Mouse (Mus musculus): Measurements from ENCODE around the gene Gpr84. TPM values are rescaled to one million over a fixed set of nuclear protein-coding genes. Genes with fewer than 3 reads are reported as not detected.

Gpr84 gene
- polyA plus RNA-seq, 1 experiment from 2014 or later = 0.53 TPM

DNA sequence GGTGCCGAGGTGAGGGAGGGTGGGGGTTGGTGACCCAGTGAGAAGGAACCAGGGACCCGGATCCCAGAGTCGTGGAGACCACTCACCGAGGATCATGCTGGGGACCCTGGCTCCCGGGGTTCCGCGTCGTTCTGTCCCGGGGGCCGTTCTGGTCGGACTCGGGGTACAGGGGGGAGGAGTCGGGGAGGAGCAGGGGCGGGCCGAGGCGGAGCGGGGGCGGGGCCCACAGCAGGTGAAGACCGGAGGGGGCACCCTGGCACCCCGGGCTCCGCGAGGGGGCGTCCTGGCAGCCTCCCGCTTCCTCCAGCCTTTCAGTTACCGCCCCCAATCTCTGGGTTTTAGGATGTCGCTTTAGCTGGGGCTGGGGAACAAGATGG is 29.5 kb upstream of the Gpr84 start, which contains the start of gene Zfp385a:
Gene Zfp385a (minus strand): TSS at position 133 of the 377 bp plus-strand sequence.
- no peak; the same call in 1 of the 2 replicates for ATAC-seq (replicated peaks; ENCODE audit: insufficient number of reproducible peaks, low FRiP score, low TSS enrichment)
- WGBS (ENCODE audit: insufficient replicate concordance) = under 1% methylated on average over 25 of the region's 26 CpGs
- Histone ChIP-seq H3K4me2 (peak within 1 kb of the TSS; percentile 94), H3K27me3 (ENCODE audit: control insufficient read depth, insufficient read depth, low read length) (peaks cover 44% of the 10 kb centered on the region), H3K27ac (ENCODE audit: low read depth, low read length) (no peak within 1 kb of the TSS), H3K9me3 (replicated peaks; ENCODE audit: control insufficient read depth, low read length) (no peaks in the 10 kb centered on the region), H3K4me1 (ENCODE audit: control insufficient read depth, insufficient read depth, low read length) (peaks cover 14% of the 10 kb centered on the region), H3K4me3 (ENCODE audit: low read depth, low read length) (peak within 1 kb of the TSS; percentile 64), H3K9ac (ENCODE audit: low read depth, low read length) (peak within 1 kb of the TSS; percentile 66), H3K36me3 (ENCODE audit: control insufficient read depth, insufficient read depth, low read length) (peaks cover 6% of the 10 kb centered on the region)

DNA sequence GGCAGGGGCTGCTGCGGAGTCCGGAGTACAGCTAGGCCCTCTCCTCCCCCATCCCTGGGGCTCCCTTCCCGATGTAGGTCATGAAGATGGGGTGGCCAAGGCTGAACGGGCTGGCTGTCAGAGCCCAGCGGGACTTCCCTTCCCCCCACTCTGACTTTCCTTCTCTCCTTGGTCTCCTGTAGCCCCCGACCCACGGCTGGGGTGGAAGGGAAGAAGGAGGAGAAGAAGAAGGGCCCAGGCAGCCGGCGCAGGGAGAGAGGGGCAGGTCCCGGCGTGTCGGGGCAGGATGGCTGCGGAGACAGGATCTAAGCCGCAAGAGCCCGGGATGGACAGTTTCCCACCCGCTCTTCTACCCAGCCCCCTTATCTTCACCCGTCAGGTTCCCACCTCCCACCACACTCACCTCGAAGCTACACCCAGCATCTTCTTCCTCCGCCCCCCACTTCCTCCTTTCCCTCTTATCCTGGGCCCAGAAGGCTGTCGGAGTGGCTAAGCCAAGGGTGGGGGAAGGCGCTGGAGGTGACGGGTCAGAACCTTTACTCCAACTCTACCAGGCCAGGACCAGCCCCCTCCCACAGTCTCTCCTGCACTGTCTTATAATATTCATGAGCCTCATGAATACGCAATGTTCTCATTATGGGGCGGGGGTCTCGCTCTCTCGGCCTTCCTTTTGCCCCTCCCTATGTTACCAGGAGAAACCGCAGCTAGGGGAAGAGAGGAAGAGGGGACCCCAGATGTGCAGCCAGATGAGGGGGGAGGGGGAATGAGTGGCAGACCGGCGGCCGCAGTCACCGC is 29.0 kb upstream of the Gpr84 start:
- Histone ChIP-seq H3K4me2 (peak overlapping the region; percentile 94), H3K36me3 (ENCODE audit: control insufficient read depth, insufficient read depth, low read length) (peaks cover 2% of the 10 kb centered on the region; the same call in 1 of the 2 replicates), H3K27me3 (ENCODE audit: control insufficient read depth, insufficient read depth, low read length) (peaks cover 44% of the 10 kb centered on the region), H3K27ac (ENCODE audit: low read depth, low read length) (no peak overlapping the region), H3K9me3 (replicated peaks; ENCODE audit: control insufficient read depth, low read length) (no peaks in the 10 kb centered on the region), H3K4me1 (ENCODE audit: control insufficient read depth, insufficient read depth, low read length) (peaks cover 14% of the 10 kb centered on the region), H3K4me3 (ENCODE audit: low read depth, low read length) (peak overlapping the region; percentile 64), H3K9ac (ENCODE audit: low read depth, low read length) (peak overlapping the region; percentile 66)
- ATAC-seq (replicated peaks; ENCODE audit: insufficient number of reproducible peaks, low FRiP score, low TSS enrichment) = peak; percentile 13; the same call in 1 of the 2 replicates
- WGBS (ENCODE audit: insufficient replicate concordance) = 2% methylated on average over 29 of the region's 31 CpGs

DNA sequence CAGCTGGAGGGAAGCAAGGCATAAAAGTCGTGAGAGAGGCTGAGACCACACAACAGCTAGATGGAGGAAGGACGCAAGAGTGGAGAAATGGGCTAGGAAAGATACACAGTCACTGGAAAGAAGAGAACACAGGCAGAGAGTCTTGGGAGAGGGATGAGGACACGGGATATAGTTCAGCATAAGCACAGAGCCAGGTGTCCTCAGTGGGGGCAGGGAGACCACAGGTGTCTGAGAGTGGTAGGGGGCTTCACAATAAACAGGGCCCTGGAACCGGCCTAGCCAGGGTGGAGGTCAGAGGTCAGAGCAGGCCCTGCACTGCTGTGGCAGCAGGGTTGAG is 28.4 kb upstream of the Gpr84 start:
- ATAC-seq (replicated peaks; ENCODE audit: insufficient number of reproducible peaks, low FRiP score, low TSS enrichment) = no peak

DNA sequence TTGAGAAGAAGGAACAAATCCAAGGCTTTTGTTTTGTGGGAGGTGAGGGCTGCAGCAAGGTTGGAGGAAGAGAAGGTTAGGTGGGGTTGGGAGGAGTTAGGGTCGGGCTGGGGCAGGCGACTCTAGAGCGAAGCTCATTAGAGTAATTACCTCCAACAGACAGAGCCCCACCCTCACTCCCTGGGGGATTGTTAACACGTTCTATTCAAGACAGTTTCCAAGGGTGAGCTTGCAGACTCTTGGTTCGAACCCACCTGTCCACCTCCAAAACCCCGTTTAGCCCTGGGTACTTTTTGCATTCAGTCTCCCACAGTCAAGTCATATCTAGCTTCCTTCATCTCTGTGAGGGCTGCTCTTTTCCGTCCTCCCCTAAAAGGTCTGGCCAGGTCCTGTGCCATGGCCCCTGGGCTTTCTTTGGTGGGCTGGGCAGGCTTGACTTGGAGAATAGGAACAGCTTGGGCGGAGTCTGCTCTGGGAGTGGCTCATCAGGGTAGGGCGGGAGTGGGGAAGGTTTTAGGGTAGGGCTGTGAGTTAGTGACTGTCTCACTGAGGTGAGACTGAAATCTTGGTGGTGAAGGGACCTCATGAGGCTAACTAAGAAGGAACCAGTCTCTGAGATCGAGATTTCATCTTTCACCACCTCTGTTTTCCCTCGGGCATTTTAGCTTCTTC is 26.7 kb upstream of the Gpr84 start:
- Histone ChIP-seq H3K9me3 (replicated peaks; ENCODE audit: control insufficient read depth, low read length) (no peaks in the 10 kb centered on the region), H3K27me3 (ENCODE audit: control insufficient read depth, insufficient read depth, low read length) (peaks cover 44% of the 10 kb centered on the region), H3K27ac (ENCODE audit: low read depth, low read length) (no peak overlapping the region), H3K4me3 (ENCODE audit: low read depth, low read length) (no peak overlapping the region), H3K4me1 (ENCODE audit: control insufficient read depth, insufficient read depth, low read length) (peaks cover 19% of the 10 kb centered on the region), H3K9ac (ENCODE audit: low read depth, low read length) (no peak overlapping the region), H3K36me3 (ENCODE audit: control insufficient read depth, insufficient read depth, low read length) (no peaks in the 10 kb centered on the region), H3K4me2 (no peak overlapping the region)
- no peak for ATAC-seq (replicated peaks; ENCODE audit: insufficient number of reproducible peaks, low FRiP score, low TSS enrichment)
- WGBS (ENCODE audit: insufficient replicate concordance) = 23% methylated on average over 11 of the region's 11 CpGs

More for the DNA sequence above, 28.4 kb upstream of the Gpr84 start:
- 41% methylated on average over 4 of the region's 4 CpGs for WGBS (ENCODE audit: insufficient replicate concordance)
- peak overlapping the region; percentile 66 for H3K9ac ChIP-seq (ENCODE audit: low read depth, low read length)
- H3K36me3 ChIP-seq (ENCODE audit: control insufficient read depth, insufficient read depth, low read length) = no peaks in the 10 kb centered on the region
- H3K27me3 ChIP-seq (ENCODE audit: control insufficient read depth, insufficient read depth, low read length) = peaks cover 44% of the 10 kb centered on the region
- peaks cover 17% of the 10 kb centered on the region for H3K4me1 ChIP-seq (ENCODE audit: control insufficient read depth, insufficient read depth, low read length)
- peak overlapping the region; percentile 94; the same call in 1 of the 2 replicates for H3K4me2 ChIP-seq
- no peak overlapping the region for H3K27ac ChIP-seq (ENCODE audit: low read depth, low read length)
- no peaks in the 10 kb centered on the region for H3K9me3 ChIP-seq (replicated peaks; ENCODE audit: control insufficient read depth, low read length)
- H3K4me3 ChIP-seq (ENCODE audit: low read depth, low read length) = peak overlapping the region; percentile 64

DNA sequence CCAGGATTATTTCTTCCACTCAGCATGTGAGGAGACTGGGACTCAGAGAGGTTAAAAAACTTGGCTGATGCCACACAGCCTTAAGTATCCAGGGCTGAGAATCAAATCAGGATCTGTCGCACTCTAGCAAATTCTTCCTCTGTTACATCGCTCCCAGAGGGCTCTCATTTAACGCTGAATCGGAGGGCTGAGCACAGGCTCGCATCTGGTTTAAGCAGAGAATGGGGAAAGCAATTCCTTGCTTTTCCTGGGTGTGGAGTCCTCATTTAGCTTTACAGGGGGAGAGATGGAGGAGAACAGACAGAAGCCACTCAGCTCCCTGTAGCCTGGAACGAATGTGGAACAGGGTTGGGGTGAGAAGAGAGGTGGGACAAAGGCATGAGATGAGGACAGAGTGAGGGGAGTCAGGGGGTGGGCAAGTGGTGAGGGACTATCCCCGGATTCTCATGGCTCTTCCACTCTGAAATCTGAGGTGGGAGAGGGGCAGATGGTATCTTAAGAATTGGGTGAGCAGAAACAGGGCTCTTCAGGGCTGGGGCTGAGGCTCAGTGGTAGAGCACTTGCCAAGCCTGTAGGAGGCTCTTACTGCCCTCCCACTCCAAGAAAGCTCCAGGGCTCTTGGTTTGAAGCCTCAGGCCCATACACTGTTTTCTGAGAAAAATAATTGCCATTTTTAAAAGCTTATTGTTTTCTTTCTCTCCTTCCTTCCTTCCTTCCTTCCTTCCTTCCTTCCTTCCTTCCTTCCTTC is 25.2 kb upstream of the Gpr84 start:
- no peaks in the 10 kb centered on the region for H3K9me3 ChIP-seq (replicated peaks; ENCODE audit: control insufficient read depth, low read length)
- H3K27me3 ChIP-seq (ENCODE audit: control insufficient read depth, insufficient read depth, low read length) = peaks cover 30% of the 10 kb centered on the region
- no peak overlapping the region for H3K4me3 ChIP-seq (ENCODE audit: low read depth, low read length)
- no peak for ATAC-seq (replicated peaks; ENCODE audit: insufficient number of reproducible peaks, low FRiP score, low TSS enrichment)
- no peak overlapping the region for H3K4me2 ChIP-seq
- no peak overlapping the region for H3K9ac ChIP-seq (ENCODE audit: low read depth, low read length)
- 24% methylated on average over 7 of the region's 7 CpGs for WGBS (ENCODE audit: insufficient replicate concordance)
- H3K27ac ChIP-seq (ENCODE audit: low read depth, low read length) = no peak overlapping the region
- peaks cover 19% of the 10 kb centered on the region for H3K4me1 ChIP-seq (ENCODE audit: control insufficient read depth, insufficient read depth, low read length)
- no peaks in the 10 kb centered on the region for H3K36me3 ChIP-seq (ENCODE audit: control insufficient read depth, insufficient read depth, low read length)

DNA sequence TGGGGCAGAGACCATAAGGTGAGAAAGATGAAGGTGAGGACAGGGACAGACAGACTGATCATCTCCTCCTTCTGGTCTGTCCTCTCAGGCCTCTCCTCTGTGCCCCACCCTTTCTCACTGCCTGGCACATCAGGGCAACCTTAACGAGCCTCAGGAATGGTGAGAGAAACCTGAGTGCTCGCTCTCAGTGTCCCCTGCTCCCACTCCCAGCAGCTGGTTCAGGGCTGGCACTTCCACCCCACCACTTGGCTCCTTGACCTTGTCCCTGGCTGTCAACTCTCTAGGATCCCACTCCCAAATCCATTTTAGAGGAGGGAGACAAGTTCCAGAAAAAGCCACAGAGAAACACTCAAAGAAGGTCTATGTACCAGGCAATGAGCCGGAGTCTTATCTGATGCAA is 24.6 kb upstream of the Gpr84 start:
- ATAC-seq (replicated peaks; ENCODE audit: insufficient number of reproducible peaks, low FRiP score, low TSS enrichment) = no peak
- H3K4me1 ChIP-seq (ENCODE audit: control insufficient read depth, insufficient read depth, low read length) = peaks cover 14% of the 10 kb centered on the region
- no peaks in the 10 kb centered on the region for H3K9me3 ChIP-seq (replicated peaks; ENCODE audit: control insufficient read depth, low read length)
- H3K4me2 ChIP-seq = no peak overlapping the region
- no peak overlapping the region for H3K9ac ChIP-seq (ENCODE audit: low read depth, low read length)
- H3K4me3 ChIP-seq (ENCODE audit: low read depth, low read length) = no peak overlapping the region
- 44% methylated on average over 3 of the region's 3 CpGs for WGBS (ENCODE audit: insufficient replicate concordance)
- H3K27me3 ChIP-seq (ENCODE audit: control insufficient read depth, insufficient read depth, low read length) = peaks cover 24% of the 10 kb centered on the region
- no peak overlapping the region for H3K27ac ChIP-seq (ENCODE audit: low read depth, low read length)
- H3K36me3 ChIP-seq (ENCODE audit: control insufficient read depth, insufficient read depth, low read length) = no peaks in the 10 kb centered on the region

DNA sequence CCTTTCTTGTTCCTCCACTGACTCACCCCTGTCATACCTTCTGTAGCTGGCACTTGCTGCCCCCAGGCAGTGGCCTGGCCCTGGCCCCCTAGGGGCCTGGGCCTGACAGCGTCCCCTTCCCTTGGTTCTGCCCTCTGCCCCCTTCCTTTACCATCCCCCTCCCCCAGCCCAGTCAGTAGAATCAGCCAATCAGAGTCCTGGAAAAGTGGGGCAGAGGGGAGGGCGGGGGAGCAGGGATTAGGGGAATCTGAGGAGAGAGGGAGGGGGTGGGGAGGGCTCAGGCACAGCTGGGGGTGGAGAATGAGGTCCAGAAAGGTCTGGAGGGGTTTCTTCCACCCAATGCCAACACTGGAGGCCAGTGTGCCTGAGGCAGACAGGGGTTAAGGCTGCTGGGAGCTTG is 23.8 kb upstream of the Gpr84 start:
- 4% methylated on average over 2 of the region's 2 CpGs for WGBS (ENCODE audit: insufficient replicate concordance)
- no peak overlapping the region for H3K9ac ChIP-seq (ENCODE audit: low read depth, low read length)
- peaks cover 10% of the 10 kb centered on the region; the same call in 1 of the 2 replicates for H3K4me1 ChIP-seq (ENCODE audit: control insufficient read depth, insufficient read depth, low read length)
- H3K4me3 ChIP-seq (ENCODE audit: low read depth, low read length) = no peak overlapping the region
- peaks cover 19% of the 10 kb centered on the region for H3K27me3 ChIP-seq (ENCODE audit: control insufficient read depth, insufficient read depth, low read length)
- no peaks in the 10 kb centered on the region for H3K9me3 ChIP-seq (replicated peaks; ENCODE audit: control insufficient read depth, low read length)
- no peak overlapping the region for H3K4me2 ChIP-seq
- no peak for ATAC-seq (replicated peaks; ENCODE audit: insufficient number of reproducible peaks, low FRiP score, low TSS enrichment)
- no peak overlapping the region for H3K27ac ChIP-seq (ENCODE audit: low read depth, low read length)
- no peaks in the 10 kb centered on the region for H3K36me3 ChIP-seq (ENCODE audit: control insufficient read depth, insufficient read depth, low read length)

DNA sequence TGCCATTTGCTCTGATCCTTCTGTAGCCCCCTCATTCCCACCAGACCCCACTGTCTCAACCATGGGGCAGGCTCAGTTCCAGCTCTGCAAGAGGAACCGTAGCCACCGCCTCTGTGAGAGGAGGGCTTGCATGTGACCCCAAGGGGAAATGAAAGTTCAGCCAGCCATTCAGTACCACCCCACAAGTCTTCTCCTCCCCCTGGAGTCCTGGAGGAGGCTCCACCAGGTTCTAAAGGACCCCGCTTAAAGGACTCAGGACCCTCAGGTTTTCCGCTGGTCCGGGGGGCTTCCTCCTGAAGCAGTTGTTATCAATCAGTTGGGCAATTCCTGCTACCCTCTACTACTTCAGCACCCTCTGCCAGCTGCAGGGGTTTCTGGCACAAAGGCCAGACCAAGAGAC is 23.3 kb upstream of the Gpr84 start:
- WGBS (ENCODE audit: insufficient replicate concordance) = 63% methylated on average over 5 of the region's 5 CpGs
- Histone ChIP-seq H3K4me3 (ENCODE audit: low read depth, low read length) (no peak overlapping the region), H3K9ac (ENCODE audit: low read depth, low read length) (no peak overlapping the region), H3K4me1 (ENCODE audit: control insufficient read depth, insufficient read depth, low read length) (peaks cover 6% of the 10 kb centered on the region; the same call in 1 of the 2 replicates), H3K4me2 (no peak overlapping the region), H3K36me3 (ENCODE audit: control insufficient read depth, insufficient read depth, low read length) (no peaks in the 10 kb centered on the region), H3K27me3 (ENCODE audit: control insufficient read depth, insufficient read depth, low read length) (peaks cover 15% of the 10 kb centered on the region), H3K27ac (ENCODE audit: low read depth, low read length) (no peak overlapping the region), H3K9me3 (replicated peaks; ENCODE audit: control insufficient read depth, low read length) (no peaks in the 10 kb centered on the region)
- no peak for ATAC-seq (replicated peaks; ENCODE audit: insufficient number of reproducible peaks, low FRiP score, low TSS enrichment)
